Mouse (Mus musculus): Measurements from ENCODE around the gene Spa17. TPM values are rescaled to one million over a fixed set of nuclear protein-coding genes. Genes with fewer than 3 reads are reported as not detected.

Spa17 gene
- polyA plus RNA-seq, 1 experiment from 2014 or later, result 22.2 TPM

DNA sequence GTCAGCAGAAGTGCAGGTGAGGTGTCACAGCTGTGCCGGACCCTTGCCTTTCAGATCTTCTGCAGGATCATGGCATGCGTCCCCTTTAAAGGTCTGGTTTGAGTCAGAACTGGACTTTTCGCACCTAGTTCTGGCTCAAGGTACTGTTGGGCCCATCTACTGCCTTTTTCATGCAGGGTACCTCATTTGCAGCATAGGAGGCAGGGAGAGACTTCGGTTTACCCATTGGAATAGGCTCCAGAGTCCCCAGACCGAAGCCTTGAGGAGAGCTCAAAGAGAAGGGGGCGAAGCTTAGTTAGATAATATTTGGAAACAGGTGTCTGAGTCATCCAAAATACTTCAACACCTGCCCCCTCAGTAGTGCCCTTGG lies 374 bp upstream of the Spa17 start:
- Histone ChIP-seq H3K9me3 (no peaks in the 10 kb centered on the region), H3K4me3 (peak overlapping the region; percentile 74), H3K27me3 (ENCODE audit: insufficient read depth, poor library complexity, severe bottlenecking) (peaks cover 11% of the 10 kb centered on the region), H3K27ac (peak overlapping the region; percentile 92), H3K36me3 (no peaks in the 10 kb centered on the region), H3K4me1 (replicated peaks) (peaks cover 12% of the 10 kb centered on the region)
- no peak for DNase-seq (ENCODE audit: low spot score)
- 22% methylated on average over 6 of the region's 6 CpGs for WGBS

- Histone ChIP-seq H3K27me3 (ENCODE audit: insufficient read depth, poor library complexity, severe bottlenecking) (no peaks in the 10 kb centered on the region), H3K4me1 (replicated peaks) (peaks cover 12% of the 10 kb centered on the region), H3K27ac (no peak overlapping the region), H3K9me3 (no peaks in the 10 kb centered on the region), H3K4me3 (no peak overlapping the region), H3K36me3 (no peaks in the 10 kb centered on the region)
- DNase-seq (ENCODE audit: low spot score), result no peak
- 83% methylated on average over 4 of the region's 4 CpGs for WGBS
Measured at GRCm38 (mm10) chr9:37609558-37609957, 4.0 kb downstream of the Spa17 start.

- WGBS, result 92% methylated on average over 3 of the region's 3 CpGs
- Histone ChIP-seq H3K4me3 (no peak overlapping the region), H3K27me3 (ENCODE audit: insufficient read depth, poor library complexity, severe bottlenecking) (no peaks in the 10 kb centered on the region), H3K36me3 (0 out of 2 replicates have a peak, but pooled peaks cover 4% of the 10 kb centered on the region), H3K27ac (no peak overlapping the region), H3K9me3 (no peaks in the 10 kb centered on the region), H3K4me1 (replicated peaks) (no peaks in the 10 kb centered on the region)
- no peak for DNase-seq (ENCODE audit: low spot score)
Measured at GRCm38 (mm10) chr9:37605089-37605488, 8.4 kb downstream of the Spa17 start.

DNA sequence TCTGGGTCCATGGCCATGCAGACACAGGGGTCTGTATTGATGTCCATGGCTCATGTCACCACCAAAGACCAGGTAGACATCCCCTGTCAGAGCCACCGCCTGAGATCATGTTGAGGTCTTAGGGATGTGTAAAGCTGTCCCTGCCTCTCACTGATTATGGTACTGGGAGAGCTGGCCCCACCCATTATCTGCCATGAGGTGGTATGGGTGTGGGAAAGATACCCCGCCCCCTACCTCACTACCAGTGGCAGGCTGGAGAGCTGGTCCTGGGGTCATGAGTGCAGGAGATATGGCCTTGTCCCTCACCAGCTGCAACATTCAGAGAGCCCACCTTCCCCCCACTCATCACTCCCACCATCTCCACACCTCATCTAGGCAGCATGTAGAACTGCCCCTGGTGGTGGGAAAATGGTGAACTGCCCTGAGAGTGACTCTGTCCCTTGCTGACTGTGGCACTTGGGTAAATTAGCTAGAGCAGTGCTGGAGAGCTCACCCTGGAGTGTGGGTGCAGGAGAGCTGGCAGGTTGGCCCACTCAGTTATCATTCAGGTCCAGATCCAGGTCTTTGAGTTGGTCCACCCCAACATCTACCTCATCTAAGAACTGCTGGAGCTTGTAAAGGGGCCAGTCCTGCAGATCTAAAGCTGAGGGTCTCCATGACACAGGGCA lies 12.8 kb downstream of the Spa17 start:
- Histone ChIP-seq H3K9me3 (no peaks in the 10 kb centered on the region), H3K4me3 (no peak overlapping the region), H3K36me3 (0 out of 2 replicates have a peak, but pooled peaks cover 4% of the 10 kb centered on the region), H3K4me1 (replicated peaks) (no peaks in the 10 kb centered on the region), H3K27ac (no peak overlapping the region), H3K27me3 (ENCODE audit: insufficient read depth, poor library complexity, severe bottlenecking) (no peaks in the 10 kb centered on the region)
- DNase-seq (ENCODE audit: low spot score), result no peak
- 89% methylated on average over 2 of the region's 2 CpGs for WGBS

GRCm38 (mm10) chr9:37598637-37599036 lies 14.9 kb downstream of the Spa17 start:
- H3K27ac ChIP-seq, result no peak overlapping the region
- H3K27me3 ChIP-seq (ENCODE audit: insufficient read depth, poor library complexity, severe bottlenecking), result no peaks in the 10 kb centered on the region
- 89% methylated on average over 2 of the region's 2 CpGs for WGBS
- no peak for DNase-seq (ENCODE audit: low spot score)
- H3K4me1 ChIP-seq (replicated peaks), result no peaks in the 10 kb centered on the region
- 0 out of 2 replicates have a peak, but pooled peaks cover 4% of the 10 kb centered on the region for H3K36me3 ChIP-seq
- H3K4me3 ChIP-seq, result no peak overlapping the region
- no peaks in the 10 kb centered on the region for H3K9me3 ChIP-seq

- no peak for DNase-seq (ENCODE audit: low spot score)
- H3K27ac ChIP-seq, result no peak overlapping the region
- H3K4me3 ChIP-seq, result no peak overlapping the region
- no peaks in the 10 kb centered on the region for H3K9me3 ChIP-seq
- H3K4me1 ChIP-seq (replicated peaks), result no peaks in the 10 kb centered on the region
- H3K36me3 ChIP-seq, result 0 out of 2 replicates have a peak, but pooled peaks cover 1% of the 10 kb centered on the region
- H3K27me3 ChIP-seq (ENCODE audit: insufficient read depth, poor library complexity, severe bottlenecking), result no peaks in the 10 kb centered on the region
- WGBS, result 69% methylated on average over 1 of the region's 1 CpGs
Measured at GRCm38 (mm10) chr9:37595570-37595969, 18.0 kb downstream of the Spa17 start.

DNA sequence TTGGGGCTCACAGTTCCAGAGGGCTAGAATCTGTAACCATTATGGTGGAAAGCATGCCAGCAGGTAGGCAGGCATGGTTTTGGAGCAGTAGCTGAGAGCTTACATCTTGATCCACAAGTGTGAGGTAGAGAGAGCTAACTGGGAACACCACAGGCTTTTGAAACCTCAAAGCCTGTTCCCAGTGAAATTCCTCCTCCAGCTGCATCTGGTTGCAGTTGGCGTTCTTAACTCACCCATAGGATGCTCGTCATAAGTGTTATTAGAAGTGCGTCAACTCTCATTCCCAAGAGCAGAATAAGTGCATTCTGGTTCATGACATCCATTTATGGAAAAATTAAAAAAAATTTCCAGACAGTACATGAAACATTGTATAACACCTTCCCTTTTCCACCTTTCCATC lies 19.8 kb downstream of the Spa17 start:
- Histone ChIP-seq H3K27me3 (ENCODE audit: insufficient read depth, poor library complexity, severe bottlenecking) (no peaks in the 10 kb centered on the region), H3K4me1 (replicated peaks) (no peaks in the 10 kb centered on the region), H3K9me3 (no peaks in the 10 kb centered on the region), H3K36me3 (no peaks in the 10 kb centered on the region), H3K4me3 (no peak overlapping the region), H3K27ac (no peak overlapping the region)
- no peak for DNase-seq (ENCODE audit: low spot score)
- 90% methylated on average over 3 of the region's 3 CpGs for WGBS

DNA sequence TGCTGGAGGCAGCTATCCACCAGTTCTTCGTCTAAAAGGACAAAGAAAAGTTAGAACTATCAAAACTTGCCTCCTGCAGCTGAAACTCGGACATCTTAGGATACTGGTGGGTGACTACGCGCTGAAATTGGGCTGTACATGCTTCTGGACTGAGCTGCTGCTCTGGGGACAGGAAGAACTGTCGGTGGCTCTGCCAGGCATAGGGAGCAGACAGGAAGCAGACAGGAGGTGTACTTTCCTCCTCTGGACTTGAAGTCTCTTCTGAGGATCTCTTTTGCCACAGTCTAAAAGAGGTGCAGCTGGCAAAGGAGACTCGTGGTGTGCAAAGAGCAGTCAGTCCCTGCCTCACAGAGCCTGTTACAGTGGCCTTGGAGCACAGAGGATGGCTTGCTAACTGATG lies 20.9 kb downstream of the Spa17 start:
- Histone ChIP-seq H3K9me3 (no peaks in the 10 kb centered on the region), H3K27me3 (ENCODE audit: insufficient read depth, poor library complexity, severe bottlenecking) (no peaks in the 10 kb centered on the region)
- no peak for DNase-seq (ENCODE audit: low spot score)

DNA sequence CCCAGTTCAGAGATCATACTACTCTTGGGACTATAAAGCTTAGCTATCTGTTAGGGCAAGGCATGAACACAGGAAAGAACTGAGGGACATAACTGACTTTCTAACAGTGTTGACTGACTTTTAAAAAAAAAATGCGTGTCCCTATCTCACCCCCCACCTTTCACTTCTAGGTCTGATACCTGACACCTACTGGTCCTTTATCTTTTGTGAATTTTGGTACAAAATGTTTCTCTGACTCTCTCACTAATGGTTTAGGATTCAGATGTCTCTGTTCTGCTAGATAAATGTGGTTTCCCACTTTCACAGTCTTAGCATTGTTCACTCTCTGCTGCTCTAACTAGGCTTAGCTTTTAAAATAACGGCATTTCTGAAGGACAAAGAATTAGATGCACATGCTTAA lies 21.5 kb downstream of the Spa17 start:
- Histone ChIP-seq H3K27ac (no peak overlapping the region), H3K9me3 (no peaks in the 10 kb centered on the region), H3K27me3 (ENCODE audit: insufficient read depth, poor library complexity, severe bottlenecking) (no peaks in the 10 kb centered on the region), H3K4me3 (no peak overlapping the region), H3K4me1 (replicated peaks) (no peaks in the 10 kb centered on the region), H3K36me3 (no peaks in the 10 kb centered on the region)
- 82% methylated on average over 2 of the region's 2 CpGs for WGBS
- DNase-seq (ENCODE audit: low spot score), result no peak

More for the DNA sequence above, 20.9 kb downstream of the Spa17 start:
- H3K27ac ChIP-seq, result no peak overlapping the region
- H3K4me3 ChIP-seq, result no peak overlapping the region
- H3K36me3 ChIP-seq, result no peaks in the 10 kb centered on the region
- no peaks in the 10 kb centered on the region for H3K4me1 ChIP-seq (replicated peaks)
- WGBS, result 60% methylated on average over 6 of the region's 6 CpGs

DNA sequence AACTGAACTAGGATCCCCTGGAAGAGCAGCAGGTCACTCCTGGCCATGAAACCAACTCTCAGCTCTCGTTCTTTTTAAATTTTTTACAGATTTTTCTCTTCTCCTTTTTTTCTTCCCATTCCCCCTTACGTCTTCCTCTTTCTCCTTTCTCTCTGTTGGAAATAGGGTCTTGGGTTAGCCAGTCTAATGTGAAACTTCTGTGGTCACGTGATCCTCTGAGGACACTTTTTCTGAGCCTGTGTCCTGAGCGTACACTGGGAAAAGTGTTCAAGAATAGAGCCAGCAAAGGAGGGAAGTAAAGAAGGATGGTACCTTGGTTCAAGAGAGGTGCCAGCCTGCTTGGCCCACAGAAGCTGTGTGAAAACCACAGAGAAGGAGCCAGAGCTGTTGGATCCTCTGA lies 23.1 kb downstream of the Spa17 start:
- DNase-seq (ENCODE audit: low spot score), result no peak
- H3K4me3 ChIP-seq, result no peak overlapping the region
- no peaks in the 10 kb centered on the region for H3K9me3 ChIP-seq
- H3K27me3 ChIP-seq (ENCODE audit: insufficient read depth, poor library complexity, severe bottlenecking), result no peaks in the 10 kb centered on the region
- no peaks in the 10 kb centered on the region for H3K36me3 ChIP-seq
- no peak overlapping the region for H3K27ac ChIP-seq
- WGBS, result 83% methylated on average over 4 of the region's 4 CpGs
- H3K4me1 ChIP-seq (replicated peaks), result no peaks in the 10 kb centered on the region

DNA sequence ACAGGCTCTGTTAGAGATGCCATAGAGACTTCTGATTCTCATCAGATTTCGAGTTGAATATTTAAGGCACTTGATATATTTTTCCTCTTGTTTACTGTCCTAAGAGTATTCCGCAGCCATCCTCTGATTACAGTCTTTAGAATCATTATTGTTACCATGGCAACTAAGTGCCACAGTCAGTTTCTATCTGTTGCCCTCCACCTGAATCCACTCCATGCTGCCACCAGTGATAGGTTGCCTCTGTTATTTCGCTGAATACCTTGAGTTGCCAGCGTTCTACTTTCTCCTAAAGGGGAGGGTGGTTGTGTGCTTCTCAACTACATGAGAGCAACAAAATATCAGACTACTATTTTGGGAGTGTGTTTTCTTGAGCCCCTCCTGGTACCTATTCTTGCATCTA lies 26.8 kb downstream of the Spa17 start:
- Histone ChIP-seq H3K4me1 (replicated peaks) (no peaks in the 10 kb centered on the region), H3K4me3 (no peak overlapping the region), H3K9me3 (no peaks in the 10 kb centered on the region), H3K27me3 (ENCODE audit: insufficient read depth, poor library complexity, severe bottlenecking) (no peaks in the 10 kb centered on the region), H3K27ac (no peak overlapping the region), H3K36me3 (no peaks in the 10 kb centered on the region)
- 83% methylated on average over 4 of the region's 4 CpGs for WGBS
- no peak for DNase-seq (ENCODE audit: low spot score)

GRCm38 (mm10) chr9:37583594-37583993 lies 29.9 kb downstream of the Spa17 start:
- Histone ChIP-seq H3K4me3 (no peak overlapping the region), H3K36me3 (no peaks in the 10 kb centered on the region), H3K9me3 (no peaks in the 10 kb centered on the region), H3K27ac (no peak overlapping the region), H3K4me1 (replicated peaks) (no peaks in the 10 kb centered on the region), H3K27me3 (ENCODE audit: insufficient read depth, poor library complexity, severe bottlenecking) (no peaks in the 10 kb centered on the region)
- DNase-seq (ENCODE audit: low spot score), result no peak
- 88% methylated on average over 5 of the region's 5 CpGs for WGBS

DNA sequence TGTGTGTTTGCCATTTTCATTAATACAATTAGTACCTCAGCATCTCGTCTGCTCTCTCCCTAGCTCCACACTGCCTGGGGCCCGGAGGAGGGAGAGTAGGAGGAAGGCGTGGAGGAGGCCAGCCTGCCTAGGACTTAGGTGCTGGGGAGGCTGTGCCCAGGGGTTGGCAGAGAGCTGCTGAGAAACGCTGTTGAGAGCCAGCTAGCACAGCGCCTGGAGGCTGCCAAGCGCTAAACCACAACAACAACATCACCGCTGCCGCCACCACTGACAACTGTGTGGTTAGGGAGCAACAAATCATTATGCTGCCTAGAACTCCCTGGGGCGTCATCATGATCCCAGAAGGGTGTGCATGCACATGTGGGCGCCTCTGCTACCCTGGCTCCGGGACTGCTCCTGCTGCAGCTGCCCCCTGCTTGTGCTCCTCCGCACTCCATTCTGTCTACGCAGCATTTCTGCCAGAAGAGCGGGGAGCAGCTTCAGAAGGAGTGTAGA lies 37.0 kb downstream of the Spa17 start:
- H3K4me3 ChIP-seq, result no peak overlapping the region
- H3K36me3 ChIP-seq, result no peaks in the 10 kb centered on the region
- DNase-seq (ENCODE audit: low spot score), result no peak
- peaks cover 8% of the 10 kb centered on the region for H3K4me1 ChIP-seq (replicated peaks)
- H3K27me3 ChIP-seq (ENCODE audit: insufficient read depth, poor library complexity, severe bottlenecking), result 0 out of 2 replicates have a peak, but pooled peaks cover 8% of the 10 kb centered on the region
- H3K27ac ChIP-seq, result peak overlapping the region; percentile 45; the same call in 1 of the 2 replicates
- no peaks in the 10 kb centered on the region for H3K9me3 ChIP-seq
- WGBS, result 40% methylated on average over 14 of the region's 14 CpGs
